Mouse (Mus musculus): ENCODE results near the gene Bend7.

The Bend7 gene

GRCm38 (mm10) chr2:4717769-4718661 lies at the start of gene Bend7:
Bend7 (plus strand) TSS chr2:4717831.
- DNase-seq (ENCODE audit: low spot score in 2 of 2), result peak in 1 of 2 experiments; percentile 10

GRCm38 (mm10) chr2:4668626-4669025 lies 49.0 kb upstream of the Bend7 start:
- no peak for DNase-seq (ENCODE audit: low spot score in 2 of 2)

GRCm38 (mm10) chr2:4669701-4670100 lies 47.9 kb upstream of the Bend7 start:
- no peak for DNase-seq (ENCODE audit: low spot score in 2 of 2)

- no peak for DNase-seq (ENCODE audit: low spot score in 2 of 2)
These were observed 46.0 kb upstream of the Bend7 start for GRCm38 (mm10) chr2:4671636-4672035.

GRCm38 (mm10) chr2:4679886-4680285 lies 37.7 kb upstream of the Bend7 start:
- no peak for DNase-seq (ENCODE audit: low spot score in 2 of 2)

- DNase-seq (ENCODE audit: low spot score in 2 of 2), result no peak
These were observed 6.4 kb upstream of the Bend7 start for GRCm38 (mm10) chr2:4711262-4711661.

GRCm38 (mm10) chr2:4717081-4717768 lies 406 bp upstream of the Bend7 start:
- DNase-seq (ENCODE audit: low spot score in 2 of 2), result peak; percentile 8 to 12

GRCm38 (mm10) chr2:4723088-4723487 lies 5.5 kb downstream of the Bend7 start:
- no peak for DNase-seq (ENCODE audit: low spot score in 2 of 2)

GRCm38 (mm10) chr2:4730161-4730560 lies 12.5 kb downstream of the Bend7 start:
- no peak for DNase-seq (ENCODE audit: low spot score in 2 of 2)

- DNase-seq (ENCODE audit: low spot score in 2 of 2), result no peak
These were observed 16.3 kb downstream of the Bend7 start for GRCm38 (mm10) chr2:4733971-4734370.

- no peak for DNase-seq (ENCODE audit: low spot score in 2 of 2)
These were observed 18.6 kb downstream of the Bend7 start for GRCm38 (mm10) chr2:4736095-4736797.

GRCm38 (mm10) chr2:4736798-4737155 lies 19.1 kb downstream of the Bend7 start:
- DNase-seq (ENCODE audit: low spot score in 2 of 2), result no peak

- DNase-seq (ENCODE audit: low spot score in 2 of 2), result no peak
These were observed 34.3 kb downstream of the Bend7 start for GRCm38 (mm10) chr2:4751918-4752317.

- no peak for DNase-seq (ENCODE audit: low spot score in 2 of 2)
These were observed 38.1 kb downstream of the Bend7 start for GRCm38 (mm10) chr2:4755716-4756115.

GRCm38 (mm10) chr2:4757218-4757617 lies 39.6 kb downstream of the Bend7 start:
- no peak for DNase-seq (ENCODE audit: low spot score in 2 of 2)

- DNase-seq (ENCODE audit: low spot score in 2 of 2), result no peak
These were observed 43.1 kb downstream of the Bend7 start for GRCm38 (mm10) chr2:4760741-4761140.

GRCm38 (mm10) chr2:4761906-4762305 lies 44.3 kb downstream of the Bend7 start:
- DNase-seq (ENCODE audit: low spot score in 2 of 2), result no peak

GRCm38 (mm10) chr2:4764071-4764470 lies 46.4 kb downstream of the Bend7 start:
- no peak for DNase-seq (ENCODE audit: low spot score in 2 of 2)

- DNase-seq (ENCODE audit: low spot score in 2 of 2), result no peak
These were observed 52.7 kb downstream of the Bend7 start for GRCm38 (mm10) chr2:4770376-4770775.

- no peak for DNase-seq (ENCODE audit: low spot score in 2 of 2)
These were observed 56.3 kb downstream of the Bend7 start for GRCm38 (mm10) chr2:4773911-4774310.

GRCm38 (mm10) chr2:4777291-4777690 lies 59.7 kb downstream of the Bend7 start:
- no peak for DNase-seq (ENCODE audit: low spot score in 2 of 2)

GRCm38 (mm10) chr2:4781641-4782040 lies 64.0 kb downstream of the Bend7 start:
- DNase-seq (ENCODE audit: low spot score in 2 of 2), result no peak

Data from frontal cortex, postnatal 36 days (tissue).